Mouse (Mus musculus) cerebellum, adult 9-10 months (tissue): Measurements from ENCODE around the gene Dgke.
A peak's percentile ranks its signal among the peaks of the same experiment; 100 is the strongest.
"Not testable (repeated sequence)": the region's sequence is repeated elsewhere in the genome, so short reads cannot be mapped to it uniquely, and the experiment has no call there.

Experiments used
- DNase-seq: peaks from one replicate; pipeline ENCODE4 v3.0.0; 2022

The Dgke gene

DNA sequence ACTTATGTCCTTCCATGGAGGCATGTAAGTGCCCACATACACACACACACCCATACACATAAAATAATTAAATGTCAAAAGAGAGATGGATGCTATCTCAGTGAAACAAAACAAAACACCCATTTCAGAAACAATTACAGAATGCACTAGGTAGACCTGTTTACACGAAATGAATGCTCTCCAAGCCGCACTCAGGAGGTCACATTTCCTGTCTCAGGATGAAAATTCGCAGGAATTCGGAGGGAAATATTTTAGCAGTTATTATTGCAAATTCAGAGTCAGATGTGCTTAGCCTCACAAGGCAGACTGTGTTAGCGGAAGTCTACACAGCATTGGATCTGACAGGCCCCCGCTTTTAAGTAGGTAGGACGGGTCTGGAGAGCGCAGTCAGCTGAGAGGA lies 6.9 kb upstream of the Dgke start, which contains the start of gene Gm525:
Gene Gm525 (plus strand): TSS at position 301 of the 400 bp plus-strand sequence.
- no peak for DNase-seq

DNA sequence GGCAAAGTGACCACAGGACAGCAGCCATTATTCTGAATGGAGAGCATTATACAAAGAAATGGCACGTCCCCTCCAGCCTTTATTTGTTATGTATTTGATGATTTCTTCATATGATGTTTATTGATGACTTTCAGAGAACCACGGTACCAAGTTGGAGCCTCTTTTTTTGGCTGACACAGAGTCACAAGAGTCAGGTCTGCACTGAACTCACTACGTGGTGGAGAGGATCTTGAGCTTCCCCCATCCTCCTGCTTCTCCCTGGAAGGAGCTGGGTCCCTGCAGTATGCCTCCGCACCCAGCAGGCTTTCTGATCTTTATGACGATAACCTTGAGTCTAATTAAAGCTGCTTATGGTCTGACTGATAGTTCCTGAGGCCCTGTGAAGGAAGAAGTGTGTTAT lies 4.9 kb upstream of the Dgke start:
- DNase-seq, result no peak

DNA sequence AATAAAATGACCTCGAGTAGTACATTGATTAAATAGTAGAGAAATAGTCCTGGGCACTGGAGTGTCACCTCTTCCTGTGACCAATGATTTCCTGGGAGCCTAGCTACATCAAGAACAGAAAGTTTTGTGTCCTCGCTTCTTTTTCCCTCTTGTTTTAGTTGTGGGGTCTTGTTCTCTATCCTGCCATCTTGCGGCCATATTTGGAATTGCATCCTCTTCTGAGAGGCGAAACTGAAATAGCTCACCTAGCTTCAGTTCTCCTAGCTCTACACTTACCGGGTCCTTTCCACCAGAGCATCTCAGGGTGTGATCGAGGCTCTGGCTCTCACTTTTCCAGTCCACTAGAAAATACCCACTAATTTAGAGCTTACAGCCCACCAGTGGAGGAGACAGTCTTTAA lies 2.7 kb upstream of the Dgke start:
- DNase-seq, result peak; percentile 75

DNA sequence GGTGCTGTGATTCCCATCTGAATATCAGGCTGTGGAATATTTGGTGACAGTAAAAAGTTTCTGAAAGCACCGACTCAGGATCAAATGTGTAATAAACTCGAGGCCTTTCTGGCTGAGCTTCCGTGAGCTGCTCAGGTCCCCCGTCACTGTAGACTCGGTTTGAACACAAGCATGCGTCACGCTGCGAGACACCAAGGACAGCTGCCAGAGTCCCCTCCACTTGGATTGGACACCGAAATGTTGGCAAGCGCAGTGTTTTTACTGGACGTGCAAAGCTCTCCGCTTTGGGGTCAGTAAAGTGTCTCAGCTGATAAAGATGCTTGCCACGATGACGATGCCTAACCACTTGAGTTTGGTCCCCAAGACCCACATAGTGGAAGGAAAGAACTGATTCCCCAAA lies 2.0 kb upstream of the Dgke start:
- no peak for DNase-seq

DNA sequence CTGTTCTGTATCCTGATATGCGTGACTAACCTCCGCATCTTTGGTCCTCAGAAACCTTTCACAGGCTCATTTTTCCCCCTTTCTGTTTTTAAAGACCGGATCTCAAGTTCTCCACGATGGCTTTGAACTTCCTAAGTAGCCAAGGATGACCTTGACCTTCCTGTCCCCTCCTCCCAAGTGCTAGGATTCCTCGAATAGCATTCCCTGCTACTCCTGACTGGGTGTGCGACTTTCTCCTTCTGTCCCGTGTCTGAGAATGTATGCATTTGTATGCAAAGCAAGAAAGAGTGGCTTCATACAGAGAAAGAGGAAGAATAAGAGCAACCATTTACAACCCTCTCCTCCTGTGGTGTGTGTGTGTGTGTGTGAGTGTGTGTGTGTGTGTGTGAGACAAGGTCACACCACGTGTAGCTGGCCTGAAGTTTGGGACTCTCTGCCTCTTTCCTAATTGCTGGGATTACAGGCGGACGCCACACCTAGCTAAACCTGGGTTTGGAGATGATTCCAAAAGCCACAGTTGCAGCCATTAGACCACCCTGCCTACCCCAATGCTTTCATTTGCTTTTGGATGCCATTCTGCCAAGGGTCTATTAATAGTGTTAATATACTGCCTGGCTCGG lies 1.3 kb upstream of the Dgke start:
- DNase-seq, result no peak

DNA sequence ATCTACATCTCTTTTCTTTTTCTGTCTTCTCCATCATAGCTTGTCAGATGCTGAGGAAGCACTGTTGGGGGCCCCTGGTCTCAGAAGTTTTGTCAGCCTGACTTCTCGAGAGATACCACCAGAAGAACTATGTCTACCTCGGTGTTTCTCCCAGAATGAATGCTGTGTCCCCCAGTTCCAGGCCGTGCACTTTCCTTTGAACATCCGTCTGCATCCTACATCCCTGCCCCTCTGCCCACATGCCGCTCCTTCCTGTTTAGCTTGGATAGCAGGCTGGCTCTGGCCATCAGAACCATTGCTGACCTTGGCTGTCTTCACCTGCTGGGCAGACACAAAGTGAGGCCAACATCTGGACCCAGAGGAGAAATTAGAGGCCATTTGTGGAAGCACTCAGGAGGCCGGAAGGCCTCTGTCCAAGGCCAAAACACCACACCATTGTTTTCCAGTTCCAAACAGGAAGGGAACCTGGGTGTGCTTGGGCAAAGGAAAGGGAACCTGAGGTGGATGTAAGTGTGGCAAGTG lies 712 bp upstream of the Dgke start:
- no peak for DNase-seq

DNA sequence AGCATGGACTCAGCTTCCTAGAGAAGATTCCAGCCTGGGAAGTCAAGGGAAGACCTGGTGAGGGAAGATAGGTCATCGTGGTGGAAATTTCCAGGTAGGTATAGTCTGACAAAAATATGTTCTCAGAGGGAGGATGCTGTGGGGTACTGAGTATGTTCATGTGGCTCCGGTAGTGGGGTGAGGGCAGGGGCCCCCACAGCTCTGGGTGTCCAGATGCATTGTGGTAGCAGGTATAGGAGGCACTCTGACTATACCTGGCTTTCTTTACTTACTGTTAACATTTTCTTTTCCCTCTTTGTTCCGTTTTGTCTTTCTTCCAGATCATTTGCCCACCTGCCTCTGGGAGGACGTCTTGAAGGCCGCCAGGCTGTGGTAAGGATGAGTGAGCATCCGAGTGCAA lies 524 bp downstream of the Dgke start:
- DNase-seq, result no peak

DNA sequence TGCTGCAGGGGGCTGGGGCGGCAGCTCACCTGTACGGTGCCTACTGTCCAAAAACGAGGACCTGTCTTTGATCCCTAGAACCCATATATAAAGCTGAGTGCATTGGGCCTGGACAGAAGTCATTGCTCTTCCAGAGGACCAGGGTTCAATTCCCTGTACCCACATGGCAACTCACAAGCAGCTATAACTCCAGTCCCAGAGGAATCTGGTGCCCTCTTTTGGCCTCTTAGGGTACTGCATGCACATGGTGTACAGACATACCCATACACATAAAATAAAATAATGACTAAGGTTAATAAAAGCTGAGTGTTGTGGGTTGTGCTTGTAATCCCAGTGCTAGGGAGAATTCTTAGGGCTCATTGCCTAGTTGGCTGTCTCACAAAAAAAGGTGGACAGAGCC lies 1.4 kb downstream of the Dgke start:
- DNase-seq, result no peak

DNA sequence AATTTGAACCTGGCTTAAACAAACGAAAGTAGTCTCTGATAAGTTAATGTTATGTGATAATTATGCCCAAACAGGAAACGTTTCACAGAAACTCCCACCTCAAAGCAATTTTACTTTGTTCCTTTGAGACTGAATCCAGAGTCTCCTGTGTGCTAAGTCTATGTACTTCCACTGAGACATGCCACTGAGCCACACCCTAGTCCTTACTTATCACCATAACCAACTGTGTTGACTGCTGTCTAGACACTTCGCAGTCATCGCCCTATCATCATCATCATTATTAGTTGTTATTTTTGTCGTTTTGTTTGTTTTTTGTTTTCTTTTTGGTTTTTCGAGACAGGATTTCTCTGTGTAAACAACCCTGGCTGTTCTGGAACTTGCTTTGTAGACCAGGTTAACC lies 2.3 kb downstream of the Dgke start:
- DNase-seq, result no peak

DNA sequence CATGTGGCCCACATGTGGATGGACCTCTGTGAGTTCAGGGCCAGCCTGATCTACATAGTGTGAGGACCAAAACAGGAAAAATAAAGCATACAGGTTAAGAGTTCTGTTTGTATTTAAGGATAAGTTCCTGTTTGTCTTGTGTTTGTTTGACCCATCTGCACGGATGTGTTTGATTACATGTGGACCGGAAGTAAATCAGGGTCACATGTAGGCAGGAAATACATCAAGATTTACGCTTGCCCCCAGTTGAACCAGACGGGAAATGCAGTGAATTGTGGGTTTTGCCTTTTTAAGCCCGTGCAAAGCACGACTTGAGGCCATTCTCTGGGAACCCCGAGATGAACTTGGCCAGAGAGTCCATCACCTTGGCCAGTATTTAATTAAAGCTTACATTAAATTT lies 5.3 kb downstream of the Dgke start:
- no peak for DNase-seq

DNA sequence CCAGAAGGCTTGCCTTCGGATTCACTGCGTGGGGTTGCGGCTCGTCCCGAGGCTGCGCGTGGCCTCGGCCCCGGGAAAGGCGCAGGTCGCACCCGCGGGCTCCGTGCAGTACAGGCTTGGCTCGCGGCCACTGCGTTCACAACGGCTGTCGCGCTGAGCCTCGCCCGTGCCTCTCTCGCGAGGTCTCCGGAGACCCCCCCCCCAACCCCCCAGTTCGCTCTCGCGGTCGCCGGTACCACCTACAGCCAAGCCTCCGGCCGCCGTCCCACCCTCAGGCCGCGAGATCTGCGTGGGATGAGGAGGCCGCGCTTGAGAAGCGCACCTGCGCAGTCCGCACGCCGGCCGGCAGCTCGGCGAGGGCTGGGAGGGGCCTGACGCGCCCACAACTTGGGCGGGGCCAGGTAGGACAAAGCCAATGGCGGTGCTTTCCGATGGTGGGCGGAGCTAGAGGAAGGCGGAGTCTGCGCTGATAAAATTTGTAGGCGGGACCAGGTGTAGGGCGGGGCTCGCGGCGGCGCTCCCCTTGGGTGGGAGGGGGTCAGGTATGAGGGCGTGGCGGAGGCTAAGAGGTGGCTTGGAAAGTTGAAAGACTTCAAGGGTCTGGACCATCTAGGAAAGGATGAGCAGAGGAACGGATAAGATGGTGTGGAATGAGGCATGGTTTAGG lies 6.1 kb downstream of the Dgke start:
- DNase-seq, result peak; percentile 96

DNA sequence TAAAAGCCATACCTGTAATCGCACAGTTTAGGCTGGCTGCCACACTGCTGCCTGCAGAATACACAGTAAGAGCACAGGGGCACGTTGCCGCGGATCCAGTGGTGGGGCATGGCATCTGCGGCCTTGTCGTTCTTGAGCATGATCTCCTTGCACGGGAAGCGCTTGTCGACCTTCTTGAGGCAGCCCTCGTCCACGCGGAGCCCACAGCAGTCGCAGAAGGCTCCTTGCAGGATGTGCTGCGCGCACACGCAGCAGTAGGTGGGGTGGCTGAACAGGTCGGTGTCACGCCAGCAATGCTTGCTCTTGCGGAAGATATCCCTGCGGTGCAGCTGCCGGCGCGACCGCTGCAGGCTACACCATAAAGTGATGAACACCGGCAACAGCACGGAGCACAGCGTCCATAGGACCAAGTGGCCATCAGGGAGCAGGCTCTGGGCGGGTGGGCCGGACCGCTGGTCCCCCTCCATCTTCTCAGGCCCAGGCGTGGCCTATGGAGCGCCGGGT lies 6.7 kb downstream of the Dgke start:
- peak; percentile 64 for DNase-seq

DNA sequence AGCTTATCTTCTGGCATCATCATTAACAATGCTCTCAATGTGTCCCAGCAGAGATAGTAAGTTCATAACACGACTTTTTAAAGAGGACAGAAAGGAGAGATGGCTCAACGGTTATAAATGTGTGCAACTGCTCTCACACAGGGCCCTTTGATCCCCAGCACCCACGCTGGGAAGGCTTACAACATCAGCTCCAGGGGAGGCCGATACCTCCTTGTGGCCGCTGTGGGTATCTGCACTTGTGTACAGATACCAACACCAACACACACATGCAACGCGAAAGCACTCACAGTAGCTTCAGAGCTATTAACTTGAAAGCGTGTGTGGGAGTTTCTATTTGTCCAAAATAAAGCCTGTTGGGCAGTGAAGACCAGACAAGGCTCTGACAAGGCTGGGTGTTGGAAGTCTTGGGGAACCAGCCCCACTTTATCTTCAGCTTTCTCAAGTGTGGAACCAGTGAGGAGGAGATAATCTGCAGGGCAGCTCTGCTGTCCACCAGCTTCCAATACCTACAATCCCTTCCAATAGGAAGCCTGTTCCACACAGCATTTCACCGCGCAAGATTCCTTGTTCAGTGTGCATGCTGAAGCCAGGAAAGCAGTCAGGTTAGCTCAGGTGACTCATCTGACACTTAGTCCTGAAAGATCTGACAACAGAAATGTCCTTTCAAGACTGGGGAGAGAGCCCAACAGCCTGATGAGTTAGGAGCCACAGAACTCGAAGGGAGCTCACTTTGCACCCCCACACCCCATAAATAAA lies 8.0 kb downstream of the Dgke start:
- DNase-seq, result no peak

DNA sequence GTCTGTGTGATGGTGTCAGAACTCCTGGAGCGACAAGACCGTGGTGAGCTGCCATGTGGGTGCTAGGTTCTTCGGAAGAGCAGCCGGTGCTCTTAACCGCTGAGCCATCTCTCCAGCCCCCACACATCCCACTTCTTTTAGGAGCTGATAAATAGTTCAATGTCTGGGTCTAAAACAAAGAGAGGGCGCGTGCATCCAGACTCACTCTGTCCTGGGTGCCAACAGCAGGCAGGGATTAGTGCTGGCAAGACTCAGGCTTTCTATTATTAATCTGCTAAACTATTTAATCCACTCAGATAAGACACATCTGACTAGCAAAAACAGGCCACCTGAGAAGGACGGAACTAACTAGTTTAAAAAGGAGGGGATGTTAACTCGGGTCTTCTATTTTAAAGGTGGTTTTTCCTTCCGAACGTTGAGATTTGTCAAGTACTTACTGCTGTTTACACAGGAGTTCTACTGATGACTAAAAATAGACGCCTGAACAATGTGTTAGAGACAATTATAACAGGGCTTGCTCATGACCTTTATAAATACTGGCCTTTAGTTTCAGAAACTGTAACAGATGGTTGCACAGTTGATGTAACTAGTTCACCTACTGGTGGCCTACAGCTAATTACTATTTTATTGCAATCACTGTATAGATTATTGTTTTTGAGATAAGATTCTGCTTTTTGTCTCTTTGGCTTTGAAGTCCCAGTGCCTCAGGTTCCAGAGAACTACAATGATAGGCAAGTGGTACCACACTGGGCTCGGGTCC lies 10.5 kb downstream of the Dgke start:
- no peak for DNase-seq

DNA sequence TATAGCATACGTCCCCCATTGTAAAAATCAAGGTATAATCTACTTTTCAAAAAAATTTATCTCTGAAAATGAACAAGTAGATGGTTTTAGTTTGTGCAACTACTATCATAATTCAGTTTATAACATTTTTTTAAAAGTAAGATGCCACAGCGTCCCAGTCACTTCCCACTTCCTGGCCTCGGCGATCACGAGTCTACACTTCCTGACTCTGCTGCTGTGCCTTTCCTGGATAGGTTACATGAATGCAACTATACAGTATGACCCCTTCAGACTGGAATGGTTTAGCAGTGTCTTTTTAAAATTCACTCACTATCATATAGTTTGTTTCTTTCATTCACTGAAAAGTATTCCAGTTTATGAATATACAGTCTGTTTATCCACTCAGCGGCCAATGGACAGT lies 14.9 kb downstream of the Dgke start:
- DNase-seq, result no peak

DNA sequence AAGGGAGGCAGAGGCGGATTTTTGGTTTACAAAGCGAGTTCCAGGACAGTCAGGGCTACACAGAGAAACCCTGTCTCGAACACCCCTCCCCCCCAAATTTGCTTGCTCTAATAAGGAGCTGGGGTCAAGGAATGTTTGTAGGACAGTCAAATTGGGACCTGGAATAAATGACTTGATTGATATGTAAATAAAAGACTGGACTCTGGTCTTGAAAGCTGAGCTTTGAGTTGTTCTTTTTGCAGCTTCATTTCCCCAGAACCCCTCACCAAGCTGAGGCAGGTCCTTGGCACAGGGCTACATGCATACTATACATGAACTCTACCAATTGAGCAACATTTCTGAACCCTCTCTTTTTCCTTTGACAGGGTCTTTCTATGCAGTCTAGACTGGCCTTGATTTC lies 20.6 kb downstream of the Dgke start:
- no peak for DNase-seq

DNA sequence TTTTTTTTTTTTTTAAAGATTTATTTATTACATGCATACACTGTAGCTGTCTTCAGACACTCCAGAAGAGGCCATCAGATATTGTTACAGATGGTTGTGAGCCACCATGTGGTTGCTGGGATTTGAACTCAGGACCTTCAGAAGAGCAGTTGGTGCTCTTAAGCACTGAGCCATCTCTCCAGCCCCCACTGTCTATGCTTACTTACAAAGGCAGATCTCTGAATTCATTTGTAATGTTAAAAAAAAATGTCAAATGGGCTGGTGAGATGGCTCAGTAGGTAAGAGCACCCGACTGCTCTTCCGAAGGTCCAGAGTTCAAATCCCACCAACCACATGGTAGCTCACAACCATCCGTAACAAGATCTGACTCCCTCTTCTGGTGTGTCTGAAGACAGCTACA lies 21.1 kb downstream of the Dgke start:
- DNase-seq, result not testable (repeated sequence)

DNA sequence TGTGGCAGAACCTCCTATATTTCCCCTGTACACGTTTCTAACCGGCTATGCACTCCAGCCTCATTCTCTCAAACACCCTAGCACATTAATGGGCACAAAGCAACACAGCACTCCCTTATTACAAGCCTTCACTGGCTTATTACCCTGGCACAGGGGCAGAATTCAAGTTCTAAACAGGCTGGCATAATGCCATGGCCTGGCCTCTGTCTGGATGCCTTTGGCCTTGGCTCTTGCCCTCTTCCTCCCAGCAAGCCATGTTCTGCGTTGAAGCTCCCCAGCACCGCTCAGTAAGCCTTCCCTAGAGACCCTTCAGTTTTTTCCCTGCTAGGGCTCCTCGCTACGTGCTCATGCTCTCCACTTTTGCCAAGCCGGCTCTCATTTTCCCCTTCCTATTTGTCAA lies 23.6 kb downstream of the Dgke start:
- DNase-seq, result no peak

DNA sequence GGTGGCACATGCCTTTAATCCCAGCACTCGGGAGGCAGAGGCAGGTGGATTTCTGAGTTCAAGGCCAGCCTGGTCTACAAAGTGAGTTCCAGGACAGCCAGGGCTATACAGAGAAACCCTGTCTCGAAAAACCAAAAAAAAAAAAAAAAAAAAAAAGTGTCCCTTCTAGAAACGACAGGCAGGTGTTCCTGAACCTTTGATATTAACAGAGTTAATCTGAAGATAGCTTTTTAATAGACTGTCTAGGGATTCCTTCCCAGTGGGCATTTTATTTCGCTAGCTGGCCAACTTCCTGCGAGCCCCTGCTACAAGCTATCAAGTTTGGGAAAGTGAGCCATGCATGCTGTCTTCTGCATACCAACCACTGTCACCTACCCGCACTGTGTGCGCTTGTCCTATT lies 25.6 kb downstream of the Dgke start:
- not testable (repeated sequence) for DNase-seq

DNA sequence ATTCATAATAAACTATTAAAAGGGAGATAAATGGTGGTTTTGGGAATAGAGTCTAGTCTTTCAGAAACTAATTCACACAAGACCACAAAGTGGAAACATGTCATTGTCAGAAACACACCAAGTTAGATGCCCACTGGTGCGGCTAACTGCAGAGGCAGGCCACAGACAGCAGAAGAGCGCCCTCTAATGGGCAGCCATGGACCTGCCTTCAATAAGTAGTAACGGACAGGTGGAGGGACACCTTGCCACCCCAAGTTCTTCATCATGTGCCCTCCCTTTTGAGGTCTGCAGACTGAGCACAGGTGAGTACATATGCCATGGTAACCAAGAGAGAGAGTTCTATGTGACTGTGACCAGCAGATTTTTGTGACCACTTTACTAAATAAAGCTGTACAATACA lies 27.3 kb downstream of the Dgke start:
- DNase-seq, result peak; percentile 48

DNA sequence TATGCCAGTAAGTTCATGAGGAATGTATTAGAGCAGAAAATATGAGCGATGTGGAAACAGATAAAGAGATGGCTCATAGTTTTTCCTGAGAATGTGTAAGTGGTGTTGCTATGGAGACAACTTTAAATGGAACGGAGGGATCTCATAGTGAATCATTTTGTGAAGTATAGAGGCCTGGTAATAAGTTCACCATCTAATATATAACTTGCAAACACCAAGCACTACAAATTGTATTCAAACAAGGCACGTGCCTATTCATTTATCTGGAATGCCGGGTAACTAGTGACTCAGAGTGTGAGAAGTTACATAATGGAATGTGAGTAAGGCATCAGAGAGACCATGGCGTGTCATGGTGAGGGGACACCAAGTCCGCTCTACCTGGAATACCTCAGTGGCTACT lies 28.2 kb downstream of the Dgke start:
- DNase-seq, result no peak

DNA sequence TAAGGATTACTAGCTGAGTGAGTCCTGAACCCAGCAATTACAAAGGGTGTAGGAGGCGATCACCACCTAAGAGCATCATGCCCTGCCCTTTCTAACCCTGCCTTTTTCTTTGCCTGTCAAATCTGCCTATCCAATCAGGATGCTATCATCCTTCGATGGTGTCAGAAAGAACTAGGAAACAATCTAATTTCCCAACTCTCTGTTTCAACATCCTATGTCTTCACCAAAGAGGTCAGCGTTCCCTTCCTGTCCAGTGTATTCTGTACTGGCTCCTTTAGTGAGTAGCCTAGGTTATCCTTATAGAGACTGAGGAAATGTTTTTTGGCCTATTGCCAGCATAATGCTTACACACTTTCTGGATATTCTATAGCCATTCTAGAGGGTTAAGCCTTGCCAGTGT lies 31.1 kb downstream of the Dgke start:
- DNase-seq, result no peak

DNA sequence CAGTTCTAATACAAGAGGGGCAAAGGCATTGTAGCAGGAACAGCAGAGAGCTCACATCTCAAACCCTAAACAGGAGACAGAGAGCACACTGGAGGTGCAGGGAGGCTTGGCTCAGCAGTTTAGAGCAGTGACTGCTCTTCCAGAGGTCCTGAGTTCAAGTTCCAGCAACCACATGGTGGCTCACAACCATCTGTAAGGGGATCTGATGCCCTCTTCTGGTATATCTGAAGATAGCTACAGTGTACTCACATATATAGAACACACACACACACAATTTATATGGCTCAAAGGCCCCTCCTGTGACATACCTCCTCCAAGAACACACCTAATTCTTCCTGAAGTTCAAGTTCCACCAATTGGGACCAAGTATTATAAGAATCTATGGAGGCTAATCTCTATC lies 32.1 kb downstream of the Dgke start:
- no peak for DNase-seq
